Mouse (Mus musculus): ENCODE results near the gene Uchl1.

- TF ChIP-seq CTCF (IDR thresholded peaks at IDR 0.05; ENCODE audit: low read depth) (no peak), EP300 (optimal IDR thresholded peaks at IDR 0.05) (no peak)
Observed at GRCm38 (mm10) chr5:66693231-66693630, 17.3 kb downstream of the Uchl1 start.
